Mouse (Mus musculus): ENCODE results near the gene Rps6ka5. TPM values are rescaled to one million over a fixed set of nuclear protein-coding genes. Genes with fewer than 3 reads are reported as not detected.

Rps6ka5 gene
- 6.1 and 6.6 TPM in 2 replicates for polyA plus RNA-seq (2015; fragmentation: Nextera tagmentation; extraction: Ambion mirVana)

DNA sequence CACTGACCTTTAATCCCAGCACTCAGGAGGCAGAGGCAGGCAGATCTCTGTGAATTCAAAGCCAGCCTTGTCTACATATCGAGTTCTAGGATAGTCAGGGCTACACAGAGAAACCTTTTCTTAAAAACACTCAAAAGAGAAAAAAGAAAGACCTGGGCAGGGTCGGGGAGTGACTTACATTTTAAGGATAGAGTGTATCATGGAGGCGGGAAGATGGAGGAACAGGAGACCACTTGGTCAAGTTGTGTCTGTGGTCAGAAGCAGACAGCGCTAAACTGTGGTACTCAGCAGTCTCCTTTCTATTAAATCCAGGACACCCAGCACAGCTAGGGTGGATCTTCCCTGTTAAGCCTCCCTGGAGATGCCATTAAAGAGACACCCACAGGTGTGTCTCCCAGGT lies at the start of gene Rps6ka5:
Gene Rps6ka5 (minus strand): TSS at position 333 of the 400 bp plus-strand sequence.
- H3K4me1 ChIP-seq = peaks cover 16% of the 10 kb centered on the region; the same call in 1 of the 2 replicates
- no peak within 1 kb of the TSS for H3K9ac ChIP-seq
- no peaks in the 10 kb centered on the region for H3K36me3 ChIP-seq
- peak within 1 kb of the TSS; percentile 82; the same call in 1 of the 2 replicates for H3K4me3 ChIP-seq
- H3K27me3 ChIP-seq = no peaks in the 10 kb centered on the region
- H3K4me2 ChIP-seq = peak within 1 kb of the TSS; percentile 59
- no peak within 1 kb of the TSS for H3K27ac ChIP-seq
- H3K9me3 ChIP-seq = no peaks in the 10 kb centered on the region
- 93% methylated on average over 4 of the region's 4 CpGs for WGBS
- no peak for ATAC-seq (ENCODE audit: insufficient number of reproducible peaks, insufficient read depth, low FRiP score, low TSS enrichment, low read depth)

DNA sequence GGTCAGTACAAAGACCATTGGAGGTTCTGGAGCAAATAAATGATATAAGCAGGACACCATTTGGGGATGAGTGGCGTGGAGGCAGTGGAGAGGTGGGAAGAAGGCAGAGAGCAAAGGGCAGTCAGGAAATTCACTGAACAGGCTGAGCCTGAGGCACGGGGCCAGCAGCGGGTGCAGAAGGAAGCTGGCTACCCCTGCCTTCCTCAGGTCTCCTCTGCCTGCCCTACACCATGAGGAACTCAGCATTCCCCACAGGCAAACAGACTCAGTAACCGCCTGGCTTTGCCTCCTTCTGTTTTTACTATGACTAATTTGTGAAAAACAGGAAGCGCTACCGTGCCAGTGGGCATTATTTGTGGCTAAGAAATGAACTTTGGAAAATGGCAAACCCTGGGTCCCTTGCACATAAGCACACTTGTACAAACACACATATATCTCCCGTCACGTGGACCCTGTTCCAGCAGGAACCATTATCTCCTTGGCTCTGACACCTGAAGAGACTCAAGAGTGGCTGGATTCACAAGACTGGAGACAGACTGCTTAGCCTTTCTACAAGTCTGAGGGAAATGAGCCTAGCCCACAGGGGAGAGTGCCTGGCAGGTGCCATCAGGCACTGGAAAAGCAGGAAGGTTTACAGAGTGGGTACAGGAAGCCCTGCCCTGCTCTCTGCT lies 49.3 kb upstream of the Rps6ka5 start:
- Histone ChIP-seq H3K4me3 (no peak overlapping the region), H3K9me3 (no peaks in the 10 kb centered on the region), H3K9ac (no peak overlapping the region), H3K4me1 (peaks cover 27% of the 10 kb centered on the region), H3K27ac (no peak overlapping the region), H3K4me2 (no peak overlapping the region), H3K27me3 (no peaks in the 10 kb centered on the region), H3K36me3 (no peaks in the 10 kb centered on the region)
- 70% methylated on average over 8 of the region's 8 CpGs for WGBS
- ATAC-seq (ENCODE audit: insufficient number of reproducible peaks, insufficient read depth, low FRiP score, low TSS enrichment, low read depth) = no peak

DNA sequence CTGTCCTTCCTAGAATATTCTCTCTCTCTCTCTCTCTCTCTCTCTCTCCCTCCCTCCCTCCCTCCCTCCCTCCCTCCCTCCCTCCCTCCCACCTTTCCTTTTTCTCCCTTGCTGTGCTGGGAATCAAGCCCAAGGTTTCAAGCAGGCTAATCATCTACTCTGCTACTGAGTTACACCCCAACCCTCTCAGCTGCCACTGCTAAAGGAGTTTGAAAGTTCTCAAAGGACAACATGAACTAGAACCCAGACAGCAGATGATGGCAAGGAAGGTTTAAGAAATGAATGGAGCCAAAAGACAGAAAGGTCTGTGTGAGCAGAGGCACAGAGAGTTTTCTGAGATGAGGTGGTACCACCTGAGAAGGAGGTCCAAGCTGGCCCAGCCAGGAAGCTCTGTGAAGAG lies 48.5 kb upstream of the Rps6ka5 start:
- Histone ChIP-seq H3K36me3 (no peaks in the 10 kb centered on the region), H3K27me3 (no peaks in the 10 kb centered on the region), H3K9ac (no peak overlapping the region), H3K9me3 (no peaks in the 10 kb centered on the region), H3K27ac (no peak overlapping the region), H3K4me3 (no peak overlapping the region), H3K4me2 (no peak overlapping the region), H3K4me1 (peaks cover 26% of the 10 kb centered on the region)
- ATAC-seq (ENCODE audit: insufficient number of reproducible peaks, insufficient read depth, low FRiP score, low TSS enrichment, low read depth) = no peak

DNA sequence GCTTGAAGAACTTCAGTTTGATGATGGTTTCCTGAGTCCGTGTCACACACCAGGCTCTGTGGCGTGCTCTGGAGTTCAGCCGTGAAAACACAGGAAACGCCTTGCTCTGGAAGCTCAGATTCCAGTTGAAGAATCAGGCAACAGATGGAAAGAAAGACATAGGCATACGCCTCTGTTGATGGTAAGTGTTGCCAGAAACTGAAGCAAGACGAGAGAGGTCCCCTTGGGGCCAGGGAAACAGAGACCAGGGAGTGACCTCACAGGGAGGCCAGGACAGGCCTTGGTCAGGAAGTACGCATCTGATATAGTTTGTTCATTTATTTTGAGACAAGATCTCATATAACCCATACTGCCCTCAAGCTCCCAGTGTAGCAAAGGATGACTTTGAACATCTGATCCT lies 48.0 kb upstream of the Rps6ka5 start:
- H3K9me3 ChIP-seq = no peaks in the 10 kb centered on the region
- no peak overlapping the region for H3K4me3 ChIP-seq
- H3K36me3 ChIP-seq = no peaks in the 10 kb centered on the region
- no peak overlapping the region for H3K4me2 ChIP-seq
- peaks cover 25% of the 10 kb centered on the region for H3K4me1 ChIP-seq
- WGBS = 63% methylated on average over 7 of the region's 7 CpGs
- H3K27ac ChIP-seq = no peak overlapping the region
- ATAC-seq (ENCODE audit: insufficient number of reproducible peaks, insufficient read depth, low FRiP score, low TSS enrichment, low read depth) = no peak
- H3K9ac ChIP-seq = no peak overlapping the region
- no peaks in the 10 kb centered on the region for H3K27me3 ChIP-seq

DNA sequence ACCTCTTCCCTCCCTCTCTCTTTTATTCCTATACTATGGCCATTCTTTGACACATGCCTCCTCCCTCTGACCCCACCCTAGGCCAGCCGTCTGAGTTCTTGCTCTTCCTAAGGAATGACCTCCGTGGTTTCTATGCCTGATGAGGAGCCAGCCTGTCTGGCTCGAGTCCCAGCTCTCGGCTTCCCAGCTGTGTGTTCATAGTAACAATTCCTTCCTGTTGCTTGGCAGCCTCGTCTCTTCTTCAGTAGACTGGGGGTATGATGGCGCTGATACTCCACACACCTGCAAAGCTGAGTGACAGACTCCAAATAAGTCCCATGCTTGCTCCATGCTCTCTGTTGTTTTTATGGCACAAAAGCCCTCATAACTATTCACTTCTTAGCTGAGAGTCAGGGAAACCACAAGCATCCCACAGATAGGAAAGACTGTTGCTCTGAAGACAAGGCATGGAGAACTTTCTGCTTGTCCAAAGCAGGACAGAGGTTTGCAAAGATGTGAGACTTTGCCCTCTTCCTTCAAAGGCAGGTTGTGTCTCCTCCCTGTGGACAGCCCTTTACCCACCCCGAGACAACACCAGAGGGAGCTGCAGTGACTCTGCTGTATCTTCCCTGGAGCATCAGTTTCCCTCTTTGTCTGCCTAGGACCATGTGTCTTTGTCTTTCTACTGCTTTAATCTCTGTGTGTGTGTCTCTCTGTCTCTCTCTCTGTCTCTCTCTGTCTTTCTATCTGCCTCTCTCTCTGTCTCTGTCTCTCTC lies 45.6 kb upstream of the Rps6ka5 start:
- 29% methylated on average over 7 of the region's 7 CpGs for WGBS
- Histone ChIP-seq H3K4me3 (no peak overlapping the region), H3K27me3 (no peaks in the 10 kb centered on the region), H3K27ac (no peak overlapping the region), H3K4me1 (peaks cover 7% of the 10 kb centered on the region), H3K9me3 (no peaks in the 10 kb centered on the region), H3K4me2 (no peak overlapping the region), H3K9ac (no peak overlapping the region), H3K36me3 (no peaks in the 10 kb centered on the region)
- ATAC-seq (ENCODE audit: insufficient number of reproducible peaks, insufficient read depth, low FRiP score, low TSS enrichment, low read depth) = no peak

DNA sequence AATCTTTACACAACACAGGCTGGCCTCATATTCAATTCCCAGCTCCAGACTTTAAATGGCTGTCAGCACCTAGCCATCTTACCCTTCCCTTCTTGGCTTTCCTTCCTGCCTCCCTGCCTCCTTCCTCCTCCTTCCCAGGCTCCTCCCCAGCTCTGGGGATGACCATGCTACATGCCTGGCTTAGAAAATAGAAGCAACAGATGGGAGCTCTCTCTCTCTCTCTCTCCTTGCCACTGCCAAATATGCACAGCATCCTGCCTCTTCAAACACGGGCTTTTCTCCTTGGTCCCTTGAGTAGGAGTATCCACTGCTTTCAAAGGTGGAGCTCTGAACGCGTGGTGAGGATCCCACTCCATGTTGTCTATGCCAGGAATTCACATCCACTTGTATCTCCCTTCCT lies 44.0 kb upstream of the Rps6ka5 start:
- Histone ChIP-seq H3K27me3 (no peaks in the 10 kb centered on the region), H3K4me2 (no peak overlapping the region), H3K9ac (no peak overlapping the region), H3K4me3 (no peak overlapping the region), H3K36me3 (no peaks in the 10 kb centered on the region), H3K9me3 (no peaks in the 10 kb centered on the region), H3K4me1 (peaks cover 7% of the 10 kb centered on the region), H3K27ac (no peak overlapping the region)
- no peak for ATAC-seq (ENCODE audit: insufficient number of reproducible peaks, insufficient read depth, low FRiP score, low TSS enrichment, low read depth)
- WGBS = 79% methylated on average over 3 of the region's 3 CpGs

DNA sequence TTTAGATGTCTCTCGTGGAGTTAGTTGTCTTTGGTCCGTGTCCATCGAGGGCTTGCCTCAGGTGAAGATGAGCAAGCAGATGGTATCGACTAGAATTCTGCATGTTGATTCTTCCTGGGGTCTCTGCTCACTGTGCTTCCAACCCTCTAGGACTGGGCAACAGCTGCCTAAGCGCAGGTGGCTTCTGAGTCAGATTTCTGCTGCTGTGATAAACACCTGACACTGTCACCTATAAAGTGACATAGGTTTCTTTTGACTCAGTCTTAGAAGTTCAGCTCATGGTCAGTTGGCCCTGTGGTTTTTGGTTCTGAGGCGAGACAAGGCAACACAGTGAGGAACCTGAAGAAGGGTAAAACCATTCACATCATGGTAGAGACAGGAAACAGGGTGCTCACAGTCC lies 43.1 kb upstream of the Rps6ka5 start:
- no peak for ATAC-seq (ENCODE audit: insufficient number of reproducible peaks, insufficient read depth, low FRiP score, low TSS enrichment, low read depth)
- Histone ChIP-seq H3K36me3 (no peaks in the 10 kb centered on the region), H3K27me3 (no peaks in the 10 kb centered on the region), H3K9me3 (no peaks in the 10 kb centered on the region), H3K27ac (no peak overlapping the region), H3K4me2 (no peak overlapping the region), H3K4me3 (no peak overlapping the region), H3K4me1 (peaks cover 7% of the 10 kb centered on the region), H3K9ac (no peak overlapping the region)
- WGBS = 84% methylated on average over 6 of the region's 6 CpGs

DNA sequence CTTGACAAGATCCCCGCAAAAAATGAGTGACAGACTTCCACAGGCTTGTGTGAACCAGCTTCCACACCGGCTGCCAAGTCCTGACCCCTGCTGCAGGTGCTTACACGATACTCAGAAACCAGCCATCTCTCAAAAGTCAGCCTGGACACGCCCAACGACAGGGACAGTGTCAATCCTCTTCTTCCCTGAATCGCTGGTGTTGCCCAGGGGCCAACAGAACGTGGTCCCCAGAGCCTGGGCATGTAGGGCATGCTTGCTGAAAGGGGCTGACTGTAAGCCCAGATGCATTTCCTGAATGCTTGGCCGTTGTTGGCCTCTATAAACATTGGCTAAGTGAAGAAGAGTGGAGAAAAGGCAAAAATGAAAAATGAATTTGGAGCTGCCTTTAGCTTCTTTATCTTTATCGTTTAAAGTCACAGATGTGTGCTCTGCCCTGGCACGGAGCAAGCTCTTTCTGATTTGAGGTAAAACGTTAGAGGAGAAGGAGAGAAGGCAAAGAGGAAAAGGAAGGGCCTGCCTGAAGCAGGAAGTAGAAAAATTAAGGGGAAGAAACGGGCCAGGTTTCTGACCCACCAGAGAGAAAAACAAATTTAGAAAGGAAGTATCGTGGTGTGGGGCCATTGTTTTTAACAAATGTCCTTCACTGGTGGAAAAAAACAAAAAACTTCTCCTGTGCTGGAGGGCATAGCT lies 37.7 kb upstream of the Rps6ka5 start:
- ATAC-seq (ENCODE audit: insufficient number of reproducible peaks, insufficient read depth, low FRiP score, low TSS enrichment, low read depth) = no peak
- no peak overlapping the region for H3K9ac ChIP-seq
- no peak overlapping the region for H3K4me2 ChIP-seq
- H3K27ac ChIP-seq = no peak overlapping the region
- no peak overlapping the region for H3K4me3 ChIP-seq
- 60% methylated on average over 13 of the region's 13 CpGs for WGBS
- no peaks in the 10 kb centered on the region for H3K27me3 ChIP-seq
- H3K9me3 ChIP-seq = no peaks in the 10 kb centered on the region
- H3K4me1 ChIP-seq = no peaks in the 10 kb centered on the region
- no peaks in the 10 kb centered on the region for H3K36me3 ChIP-seq

DNA sequence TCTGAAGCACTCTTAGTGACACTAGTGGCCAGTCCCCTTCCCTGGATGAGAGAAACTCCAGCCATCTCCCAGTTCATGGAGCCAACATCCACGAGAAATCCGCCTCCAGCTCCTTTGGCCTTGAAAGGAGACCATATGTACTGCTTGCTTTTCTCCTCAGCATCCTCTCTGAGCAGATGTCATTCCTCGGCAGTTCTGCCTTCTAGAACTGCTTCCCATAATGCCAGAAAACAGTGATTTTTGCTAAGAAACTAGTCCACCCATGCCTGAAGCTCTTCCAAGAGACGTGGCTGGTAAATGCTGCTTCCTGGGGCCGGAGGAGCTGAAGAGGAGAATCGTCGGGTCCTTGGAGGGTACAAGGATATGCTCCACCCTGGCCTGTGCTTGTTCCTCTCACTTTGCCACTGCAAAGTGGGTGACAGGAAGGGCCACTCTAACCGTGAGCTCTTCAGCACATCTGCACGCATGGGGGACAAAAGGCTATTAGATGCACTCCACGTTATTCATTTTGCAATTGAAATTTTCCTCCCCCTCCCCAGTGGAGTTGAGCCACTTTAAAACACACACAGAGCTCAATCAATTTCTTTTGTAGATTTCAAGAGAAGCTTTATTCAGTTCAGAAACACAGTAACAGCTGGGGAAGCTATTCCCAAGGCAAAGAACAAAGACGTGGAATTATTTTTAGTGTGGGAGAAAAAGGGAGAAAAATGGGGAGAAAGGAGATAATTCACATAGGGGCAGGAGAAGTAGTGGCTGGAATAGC lies 36.1 kb upstream of the Rps6ka5 start:
- Histone ChIP-seq H3K4me3 (no peak overlapping the region), H3K27ac (no peak overlapping the region), H3K27me3 (no peaks in the 10 kb centered on the region), H3K4me2 (no peak overlapping the region), H3K4me1 (no peaks in the 10 kb centered on the region), H3K36me3 (no peaks in the 10 kb centered on the region), H3K9me3 (no peaks in the 10 kb centered on the region), H3K9ac (no peak overlapping the region)
- no peak for ATAC-seq (ENCODE audit: insufficient number of reproducible peaks, insufficient read depth, low FRiP score, low TSS enrichment, low read depth)
- 63% methylated on average over 11 of the region's 11 CpGs for WGBS

DNA sequence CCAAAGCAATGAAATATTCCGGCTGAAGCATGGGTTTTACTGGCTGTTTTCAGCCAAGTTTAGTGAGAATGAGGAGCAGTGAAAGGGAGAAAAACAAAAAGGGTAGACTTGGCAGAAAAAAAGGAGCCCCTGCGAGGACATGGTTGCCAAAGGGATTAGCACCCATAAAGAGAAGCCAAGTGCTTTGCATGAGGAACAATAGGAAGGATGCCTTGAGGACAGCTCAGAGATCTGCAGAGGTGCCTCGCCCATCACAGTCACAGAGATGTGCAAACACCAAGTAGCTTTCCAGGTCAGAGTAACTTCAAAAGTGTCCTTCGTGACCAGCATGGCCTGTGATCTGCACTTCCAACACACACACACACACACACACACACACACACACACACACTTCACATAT lies 30.6 kb upstream of the Rps6ka5 start:
- H3K27me3 ChIP-seq = no peaks in the 10 kb centered on the region
- H3K9ac ChIP-seq = no peak overlapping the region
- H3K36me3 ChIP-seq = no peaks in the 10 kb centered on the region
- H3K27ac ChIP-seq = no peak overlapping the region
- ATAC-seq (ENCODE audit: insufficient number of reproducible peaks, insufficient read depth, low FRiP score, low TSS enrichment, low read depth) = no peak
- 58% methylated on average over 4 of the region's 4 CpGs for WGBS
- H3K4me2 ChIP-seq = no peak overlapping the region
- H3K9me3 ChIP-seq = no peaks in the 10 kb centered on the region
- H3K4me1 ChIP-seq = no peaks in the 10 kb centered on the region
- no peak overlapping the region for H3K4me3 ChIP-seq

DNA sequence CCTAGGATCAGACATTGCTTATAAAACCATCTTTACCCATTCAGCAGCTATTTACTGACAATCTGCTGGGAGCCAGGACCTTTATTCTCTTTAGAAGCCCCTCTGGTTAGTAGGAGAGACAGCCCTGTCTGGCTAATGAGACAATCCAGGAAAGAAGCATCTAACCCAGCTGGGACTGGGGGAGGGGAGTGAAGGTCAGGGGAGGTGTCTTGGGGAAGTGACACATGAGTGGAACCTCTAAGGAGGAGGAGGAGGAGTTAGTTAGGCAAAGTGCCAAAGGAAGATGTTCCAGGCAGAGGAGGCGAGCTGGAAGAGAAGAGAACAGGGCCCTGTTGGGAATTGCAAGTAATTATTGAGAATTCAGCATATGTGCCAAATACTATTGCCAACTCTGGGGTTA lies 26.9 kb upstream of the Rps6ka5 start:
- H3K9me3 ChIP-seq = no peaks in the 10 kb centered on the region
- no peak overlapping the region for H3K27ac ChIP-seq
- WGBS = 59% methylated on average over 1 of the region's 1 CpGs
- ATAC-seq (ENCODE audit: insufficient number of reproducible peaks, insufficient read depth, low FRiP score, low TSS enrichment, low read depth) = no peak
- H3K4me2 ChIP-seq = no peak overlapping the region
- no peak overlapping the region for H3K4me3 ChIP-seq
- H3K9ac ChIP-seq = no peak overlapping the region
- no peaks in the 10 kb centered on the region for H3K36me3 ChIP-seq
- H3K4me1 ChIP-seq = no peaks in the 10 kb centered on the region
- H3K27me3 ChIP-seq = no peaks in the 10 kb centered on the region

Measured in embryonic facial prominence, embryonic 13.5 days (tissue).